Mouse (Mus musculus) frontal cortex, postnatal 10 days (tissue): ENCODE results near the gene Prl2c1.
"Not testable (repeated sequence)": the region's sequence is repeated elsewhere in the genome, so short reads cannot be mapped to it uniquely, and the experiment has no call there.

Experiments used
- DNase-seq, 2 experiments: peaks; one replicate each; pipeline ENCODE4 v3.0.0; 2022; ENCODE audit warnings: low spot score in 2 of 2, mixed read lengths in 1 of 2

Prl2c1 gene

DNA sequence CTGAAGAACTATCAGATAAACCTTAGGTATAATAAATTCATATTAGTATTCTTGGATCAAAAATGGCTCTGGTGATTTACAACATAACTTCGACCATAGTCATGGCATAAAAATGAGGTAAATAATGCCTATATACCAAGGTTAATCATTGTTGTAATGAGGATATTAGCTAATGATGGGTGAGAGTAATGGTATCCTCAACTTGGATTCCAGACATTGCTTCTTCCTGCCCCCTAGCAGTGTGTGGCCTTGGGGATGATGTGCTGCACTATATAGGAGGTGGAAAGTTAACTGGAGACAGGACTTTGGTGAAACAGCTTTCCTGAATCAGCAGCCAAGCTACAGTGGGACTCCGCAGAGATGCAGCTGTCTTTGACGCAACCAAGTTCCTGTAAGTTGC, at the start of gene Prl2c1:
Prl2c1 (plus strand) TSS at position 301 of the 400 bp plus-strand sequence.
- DNase-seq, result no peak

DNA sequence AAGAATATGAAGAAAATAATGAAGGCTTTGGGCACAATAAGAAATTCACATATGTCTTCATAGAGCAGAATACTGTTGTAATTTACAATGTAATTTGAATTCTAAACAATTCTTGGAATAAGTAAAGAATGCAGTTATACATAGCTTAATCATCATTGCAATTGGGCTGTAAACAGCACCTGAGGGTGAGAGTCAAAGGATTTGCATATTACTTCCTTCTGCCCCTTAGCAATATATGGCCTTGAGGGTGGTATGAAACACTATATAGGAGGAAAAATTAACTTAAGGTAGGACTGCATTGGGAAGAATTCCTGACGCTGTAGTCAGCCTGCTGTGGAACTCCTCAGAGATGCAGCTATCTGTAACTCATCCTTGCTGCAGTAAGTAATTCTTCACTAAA, 47.8 kb upstream of the Prl2c1 start, which contains the start of gene Prl2a1:
Prl2a1 (plus strand) TSS at position 301 of the 400 bp plus-strand sequence.
- DNase-seq, result no peak

DNA sequence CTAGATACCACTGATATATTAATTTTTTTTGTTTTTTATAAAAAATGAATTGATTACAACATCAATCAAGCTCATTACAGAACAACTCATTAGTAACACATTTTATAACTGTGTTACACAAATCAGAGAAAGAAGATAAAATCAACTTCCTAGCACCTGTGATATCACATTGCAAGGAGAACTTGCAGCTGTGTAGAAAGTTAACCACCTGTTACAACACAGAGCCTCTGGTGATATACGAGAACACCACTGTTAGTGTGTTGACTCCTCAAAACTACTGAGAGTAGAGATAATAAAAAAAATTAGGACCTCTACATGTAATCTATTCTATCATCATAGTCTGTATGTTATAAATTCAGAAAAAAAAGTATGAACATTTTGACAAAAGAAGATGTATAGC, 46.4 kb upstream of the Prl2c1 start:
- DNase-seq, result no peak

DNA sequence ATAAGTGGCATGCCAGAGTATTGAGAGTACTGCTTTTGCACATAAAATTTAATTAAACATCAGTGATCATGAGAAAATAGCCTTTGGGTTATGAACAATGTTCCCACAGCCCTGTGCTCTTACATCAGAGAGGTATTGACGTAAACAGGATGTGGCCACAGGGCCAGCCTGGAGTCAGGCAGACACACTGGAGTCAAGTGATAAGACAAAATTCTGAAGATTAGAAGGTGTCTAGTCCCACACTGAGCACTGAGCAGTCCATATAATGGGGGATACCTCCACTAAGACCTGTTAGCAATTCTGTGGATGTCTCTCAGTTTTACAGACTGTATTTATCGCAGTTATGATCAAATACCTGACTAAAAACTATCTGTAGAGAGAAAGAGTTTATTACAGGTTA, 55.1 kb downstream of the Prl2c1 start:
- DNase-seq, result not testable (repeated sequence)
